Mouse (Mus musculus): Measurements from ENCODE around the gene Pramel3. TPM values are rescaled to one million over a fixed set of nuclear protein-coding genes. Genes with fewer than 3 reads are reported as not detected.

The Pramel3 gene
- not detected for polyA plus RNA-seq (2015; fragmentation: Illumina TruSeq; extraction: RNeasy Lipid Tissue Mini Kit (QIAGEN cat#74804); ENCODE audit: insufficient read depth, low read depth, low replicate concordance)

GRCm38 (mm10) chrX:135302007-135302406, at the start of gene Pramel3:
TSS of gene Pramel3 (plus strand) at chrX:135302307.

Other genes starting within 250 kb of the Pramel3 start
- gene Gm15023, start 124.7 kb upstream of the Pramel3 start, polyA plus RNA-seq (2015; fragmentation: Illumina TruSeq; extraction: RNeasy Lipid Tissue Mini Kit (QIAGEN cat#74804); ENCODE audit: insufficient read depth, low read depth, low replicate concordance) = not detected
- not detected for gene Tceal6, start 91.6 kb upstream of the Pramel3 start, polyA plus RNA-seq (2015; fragmentation: Illumina TruSeq; extraction: RNeasy Lipid Tissue Mini Kit (QIAGEN cat#74804); ENCODE audit: insufficient read depth, low read depth, low replicate concordance)
- gene Gm5128, start 71.0 kb downstream of the Pramel3 start, polyA plus RNA-seq (2015; fragmentation: Illumina TruSeq; extraction: RNeasy Lipid Tissue Mini Kit (QIAGEN cat#74804); ENCODE audit: insufficient read depth, low read depth, low replicate concordance) = not detected
- not detected for gene Gm7903, start 131.5 kb downstream of the Pramel3 start, polyA plus RNA-seq (2015; fragmentation: Illumina TruSeq; extraction: RNeasy Lipid Tissue Mini Kit (QIAGEN cat#74804); ENCODE audit: insufficient read depth, low read depth, low replicate concordance)
- gene AV320801, start 192.3 kb downstream of the Pramel3 start, polyA plus RNA-seq (2015; fragmentation: Illumina TruSeq; extraction: RNeasy Lipid Tissue Mini Kit (QIAGEN cat#74804); ENCODE audit: insufficient read depth, low read depth, low replicate concordance) = not detected